Mouse (Mus musculus) c-Kit-positive CD71-negative TER-119-negative erythroid progenitor cells, embryonic 14.5 days (primary cell): ENCODE measurements at regions not wholly inside any gene's neighbourhood (a gene's known extent, or its start where the extent isn't known, plus 50 kb on each side); places are given as distances from the start of the nearest gene placed in this dataset.

Experiments used
- DNase-seq: peaks from one replicate; pipeline ENCODE4 v3.0.0-alpha.2; 2013; ENCODE audit warnings: low read depth

DNA sequence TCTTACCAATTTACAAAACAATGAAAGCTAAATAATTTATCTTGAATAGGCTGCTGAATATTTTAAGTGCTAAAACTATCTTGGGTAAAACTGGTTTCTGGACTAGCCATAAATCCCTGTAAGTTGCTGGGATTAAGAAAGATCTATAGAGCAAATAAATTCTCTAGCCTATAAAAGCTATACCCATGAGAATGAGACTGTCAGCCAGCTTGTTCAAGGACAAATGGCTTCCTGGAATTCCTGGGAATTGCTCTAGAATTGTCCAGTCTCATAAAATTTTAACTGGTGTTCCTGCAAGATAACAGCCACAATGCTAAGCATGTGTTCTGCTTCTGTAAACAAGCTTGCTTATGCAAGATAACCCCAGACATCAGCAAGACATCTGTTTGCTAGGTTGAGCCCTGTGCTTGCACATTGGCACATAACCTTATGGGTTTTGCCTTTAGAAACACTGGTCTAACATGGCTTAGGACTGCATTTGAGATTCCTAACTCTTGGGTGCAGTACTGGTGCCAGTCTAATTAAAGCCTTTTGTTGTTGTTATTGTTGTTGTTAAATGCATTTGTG, 180.2 kb upstream of the Syt10 start:
- no peak for DNase-seq

DNA sequence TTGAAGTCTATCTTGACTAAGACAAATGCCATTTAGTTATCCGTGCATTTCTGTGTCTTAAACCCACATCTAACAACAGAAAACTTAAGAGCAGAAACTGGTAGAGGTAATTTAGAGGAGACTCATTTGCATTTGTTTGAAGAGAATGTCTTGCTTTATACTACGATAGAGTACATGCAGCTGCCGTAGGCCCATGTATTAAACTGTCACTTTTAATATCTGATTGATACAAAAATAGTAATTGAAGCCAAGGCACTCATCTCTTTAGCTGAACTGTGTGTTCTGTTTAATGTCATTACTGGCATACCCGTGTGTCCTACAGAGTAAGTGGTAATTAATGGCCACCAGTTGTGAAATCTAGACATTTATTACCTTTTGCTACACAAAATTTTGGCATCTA, 181.5 kb upstream of the Syt10 start:
- no peak for DNase-seq

DNA sequence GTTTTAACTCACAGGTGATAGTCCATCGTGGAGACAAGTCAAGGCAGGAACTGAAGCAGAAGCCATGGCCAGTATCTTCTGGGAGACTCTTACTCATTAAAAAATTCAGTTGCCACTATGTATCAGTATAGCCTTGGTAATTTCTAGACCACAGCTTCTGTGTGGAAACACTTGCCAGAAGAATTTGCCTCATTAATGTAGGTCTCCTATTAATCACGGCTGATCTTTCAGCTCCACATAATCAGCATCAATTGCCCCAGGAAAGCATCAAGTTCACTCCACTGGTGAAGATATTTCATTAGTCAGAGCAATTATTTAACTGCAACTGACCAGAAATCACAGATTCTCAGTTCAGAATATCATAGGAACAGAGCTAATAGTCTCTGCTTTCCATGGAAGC, 189.8 kb upstream of the Alg10b start:
- DNase-seq: no peak

DNA sequence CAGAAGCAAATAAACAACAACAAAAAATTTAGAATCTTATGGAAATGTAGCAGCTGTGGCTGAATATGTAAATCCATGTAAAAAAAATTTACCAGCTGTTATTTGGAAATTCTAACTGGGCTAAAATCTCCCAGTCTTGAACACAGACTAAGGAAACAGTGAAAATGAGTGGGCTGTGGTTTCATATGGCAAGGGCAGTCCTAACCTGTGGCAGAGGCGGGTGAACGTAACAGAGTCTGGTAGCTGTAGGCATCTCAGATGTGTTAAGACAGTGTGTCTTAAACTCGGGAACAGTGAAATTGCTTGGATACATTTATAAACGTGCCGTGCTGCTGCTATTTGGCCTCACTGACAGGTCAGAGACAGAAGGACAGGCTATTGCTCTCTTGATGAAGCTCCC, 178.4 kb upstream of the Alg10b start:
- DNase-seq: no peak

DNA sequence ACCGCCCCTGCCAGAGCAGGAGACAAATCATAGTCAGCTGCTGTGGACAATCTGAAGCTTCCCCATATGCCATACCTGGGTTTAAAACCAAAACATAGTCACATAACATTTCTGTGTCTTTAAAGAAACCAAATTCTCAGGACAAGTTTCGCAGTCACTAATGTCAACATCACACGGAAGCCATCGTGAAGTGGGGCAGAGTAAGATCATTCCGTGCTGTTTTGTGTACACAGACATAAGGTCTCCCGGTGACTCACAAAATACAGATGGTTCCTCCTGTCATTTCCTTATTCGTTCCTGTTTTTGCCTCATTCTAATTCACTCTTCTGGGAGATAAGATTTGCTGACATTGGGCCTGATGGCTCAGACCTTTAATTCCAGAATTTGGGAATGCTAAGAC, 162.1 kb upstream of the Alg10b start:
- DNase-seq: no peak

DNA sequence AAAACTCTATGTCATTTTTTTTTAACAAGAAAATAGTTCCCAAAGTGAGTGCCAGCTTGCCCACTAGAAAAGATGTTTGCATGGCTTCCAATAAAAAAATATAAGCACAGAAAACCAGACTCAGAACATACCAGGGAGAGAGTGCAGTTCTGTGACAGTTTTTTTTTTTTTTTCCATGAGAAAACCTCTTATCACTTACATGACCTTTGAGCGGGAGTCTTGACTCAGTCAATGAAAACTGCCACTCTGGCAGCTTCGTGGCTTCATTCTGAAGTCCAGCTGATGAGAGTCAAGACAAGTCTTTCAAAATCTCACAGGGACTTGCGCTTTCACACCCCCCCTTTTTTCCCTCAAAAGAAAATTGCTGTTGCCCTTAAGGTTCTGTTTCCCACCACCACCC, 158.3 kb upstream of the Alg10b start:
- DNase-seq: no peak

DNA sequence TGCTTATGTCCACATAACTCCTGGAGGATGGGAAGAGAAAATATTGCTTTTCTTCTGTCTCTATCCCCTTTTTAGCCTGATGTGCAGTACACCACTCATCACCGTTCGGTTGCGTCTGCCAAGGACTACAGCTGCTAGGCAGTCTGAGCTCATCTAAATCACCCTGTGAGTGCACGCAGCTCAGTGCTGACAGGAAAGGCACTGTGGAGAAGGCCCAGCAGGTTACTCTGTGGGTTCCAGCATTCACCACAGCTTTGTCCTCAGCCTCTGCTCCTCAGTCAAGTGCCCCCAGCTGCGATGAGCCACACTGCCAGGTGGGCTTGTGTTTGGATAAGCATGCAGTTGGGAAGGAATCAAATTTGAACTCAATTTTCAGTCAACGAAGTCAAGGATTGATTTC, 152.0 kb upstream of the Alg10b start:
- no peak for DNase-seq

DNA sequence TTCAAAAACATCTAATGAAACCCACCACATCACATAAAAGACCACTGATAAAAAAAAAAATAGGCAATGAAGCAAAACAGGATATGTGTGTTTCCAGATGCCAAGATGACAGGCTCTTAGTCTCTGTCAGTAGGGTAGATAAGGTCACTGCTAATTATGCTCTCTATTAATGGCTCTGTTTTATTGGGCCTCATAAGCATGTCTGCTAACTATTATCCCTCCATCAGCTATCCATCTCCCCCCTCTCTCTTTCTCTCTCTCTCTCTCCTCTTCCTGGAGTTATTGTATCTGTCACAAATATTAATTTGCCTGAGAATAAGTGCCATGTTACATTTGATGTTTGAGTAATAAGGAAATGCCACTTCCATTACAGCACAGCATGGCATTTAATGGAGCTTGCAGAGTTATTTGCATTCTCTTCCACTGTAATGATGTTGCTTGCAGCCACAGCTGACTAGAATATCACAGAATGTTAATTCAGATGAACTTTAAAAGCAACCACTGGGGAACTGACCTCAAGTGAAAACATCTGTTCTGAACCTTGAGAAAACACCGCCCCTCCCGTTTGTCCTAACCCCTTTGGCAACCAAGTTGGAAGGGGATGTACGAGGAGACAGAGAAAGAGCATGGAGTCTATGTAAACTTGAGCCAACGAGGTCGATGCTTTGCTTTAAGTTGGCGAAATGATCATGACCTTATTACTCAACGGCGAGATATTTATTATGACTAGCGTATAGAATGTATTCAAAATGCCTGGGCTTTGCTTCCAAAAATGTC, 141.7 kb upstream of the Alg10b start:
- no peak for DNase-seq

DNA sequence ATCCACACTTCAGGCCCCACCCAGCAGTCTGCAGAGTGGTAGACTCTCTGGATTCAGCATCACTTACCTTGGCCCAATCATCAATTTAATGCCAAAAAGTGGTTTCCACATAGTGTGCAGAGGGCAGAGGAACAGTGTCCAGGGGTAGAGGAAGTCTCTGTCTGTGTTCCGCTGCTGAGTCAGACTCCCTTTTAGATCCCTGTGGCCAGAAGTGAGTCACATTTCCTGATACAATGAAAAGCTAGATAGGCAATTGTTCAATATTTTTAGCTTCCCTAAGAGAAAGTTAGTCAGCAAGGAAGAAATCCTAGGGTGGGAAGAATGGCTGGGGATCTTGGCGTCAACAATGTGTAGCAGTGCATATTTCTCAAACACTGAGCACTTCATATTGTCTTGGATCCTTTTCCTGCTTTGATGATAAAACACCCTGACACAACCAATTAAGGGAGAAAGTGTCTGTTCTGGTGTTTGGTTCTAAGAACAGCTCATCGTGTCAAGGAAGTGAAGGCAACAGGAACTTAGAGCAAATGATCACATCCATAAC, 114.6 kb upstream of the Alg10b start:
- peak; percentile 9 for DNase-seq

DNA sequence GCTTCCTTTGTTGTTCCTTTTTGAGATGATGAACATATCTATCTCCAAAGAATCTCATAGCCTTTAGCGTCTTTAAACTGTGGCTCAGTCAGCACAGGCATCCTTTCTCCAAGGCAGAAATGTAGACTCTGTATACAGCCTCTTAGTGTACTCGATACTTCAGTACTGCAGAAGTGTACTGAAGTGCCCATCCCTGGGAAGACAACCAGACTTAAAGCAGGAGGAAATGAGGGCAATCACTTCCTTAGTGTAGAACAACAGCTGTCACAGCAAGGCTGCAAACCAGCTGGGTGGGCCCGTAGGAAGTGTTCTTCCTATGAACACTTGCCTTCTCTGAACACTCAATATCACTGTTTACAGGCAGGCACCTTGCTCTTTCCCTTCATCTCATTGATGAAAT, 110.5 kb upstream of the Alg10b start:
- no peak for DNase-seq

DNA sequence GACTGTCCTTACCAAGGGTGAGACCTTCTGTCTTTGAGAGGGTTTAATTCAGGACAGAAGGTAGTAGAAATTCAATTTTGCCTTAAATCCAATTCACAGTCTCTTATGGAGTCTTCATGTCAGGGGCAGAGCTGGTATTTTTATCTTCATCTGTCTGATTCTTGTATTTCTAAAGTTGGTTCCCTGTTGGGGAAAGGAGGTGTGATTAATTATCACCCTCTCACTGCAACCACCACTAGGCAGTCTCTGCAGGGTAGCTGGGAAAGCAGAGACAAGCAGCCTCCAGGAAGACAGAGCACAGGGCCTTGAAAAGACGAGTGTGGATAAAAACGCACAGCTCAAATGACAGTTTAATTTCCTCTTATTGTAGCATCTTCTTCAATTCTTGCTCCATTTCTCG, 104.4 kb upstream of the Alg10b start:
- no peak for DNase-seq

DNA sequence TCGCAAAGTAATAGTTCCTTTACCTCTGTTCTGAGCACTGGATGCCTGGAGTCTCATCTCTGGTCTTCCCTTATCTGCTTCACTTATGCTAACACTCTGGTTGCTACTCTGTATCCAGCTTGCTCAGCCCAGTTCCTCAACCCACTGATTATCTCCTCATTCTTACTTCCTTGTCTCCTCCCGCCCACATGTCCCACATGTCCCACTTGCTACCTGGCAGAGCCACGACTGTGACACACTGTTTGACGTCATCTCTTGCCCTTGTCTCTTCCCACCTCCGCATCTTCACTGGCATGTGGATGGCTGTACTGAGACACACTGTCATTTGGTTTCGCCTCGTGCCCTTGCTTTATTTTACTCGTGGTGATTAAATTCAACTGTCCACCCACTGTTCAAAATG, 100.1 kb upstream of the Alg10b start:
- DNase-seq: no peak

DNA sequence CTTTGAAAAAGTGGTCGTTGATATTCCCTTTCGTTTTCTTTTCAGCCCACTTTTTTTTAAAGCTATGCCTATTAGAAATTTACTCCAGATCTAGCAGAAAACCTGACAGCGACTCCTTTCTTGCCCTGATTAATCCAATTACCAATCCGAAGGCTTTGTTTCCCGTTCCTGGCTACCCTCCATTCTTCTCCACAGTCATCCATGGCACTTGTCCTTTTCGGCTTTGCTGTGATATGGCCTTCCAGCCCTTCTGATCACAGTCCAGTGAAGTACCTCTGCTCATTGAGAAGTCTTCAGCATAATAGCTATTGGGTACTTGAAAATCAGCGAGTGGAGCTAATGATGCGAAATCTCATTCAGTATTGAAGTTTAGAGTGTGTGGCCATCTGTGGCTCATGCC, 99.0 kb upstream of the Alg10b start:
- no peak for DNase-seq

DNA sequence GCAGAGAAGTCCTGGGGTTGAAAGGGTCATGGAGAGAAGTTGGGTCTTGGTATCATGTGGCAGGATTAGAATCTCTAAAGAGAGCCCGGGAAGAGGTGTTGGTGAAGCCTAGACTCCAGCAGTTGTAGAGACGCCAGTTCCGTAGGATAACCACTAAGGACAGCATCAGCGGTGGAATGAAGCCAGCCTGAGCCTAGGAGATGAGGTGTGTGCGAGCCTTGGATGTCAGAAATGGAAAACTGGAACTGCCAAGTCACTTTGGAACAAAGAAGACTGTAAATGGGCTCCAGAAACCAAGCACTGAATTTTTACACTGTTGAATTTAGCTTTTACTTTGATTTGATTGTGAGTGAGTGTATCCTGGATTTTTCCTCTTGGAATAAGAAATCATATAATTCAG, 92.3 kb upstream of the Alg10b start:
- DNase-seq: no peak

DNA sequence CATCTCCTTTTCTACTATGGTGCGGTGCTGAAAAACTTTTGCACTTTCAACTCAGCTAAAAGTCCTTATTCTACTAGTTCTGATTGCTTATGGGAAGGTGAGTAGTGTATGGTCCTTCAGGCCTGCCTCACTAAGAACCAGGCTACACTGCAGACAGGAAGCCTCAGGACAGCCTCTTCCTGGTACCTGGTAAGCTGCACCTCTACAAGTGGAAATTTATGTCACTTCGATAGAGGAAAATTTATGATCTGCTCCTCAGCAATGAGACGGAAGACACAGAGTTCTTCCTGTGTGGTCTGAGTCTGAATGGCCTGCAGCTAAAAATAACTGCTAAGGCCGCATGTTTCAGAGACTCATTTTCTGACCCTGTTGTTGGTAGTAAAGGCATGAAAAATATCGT, 83.1 kb upstream of the Alg10b start:
- no peak for DNase-seq

DNA sequence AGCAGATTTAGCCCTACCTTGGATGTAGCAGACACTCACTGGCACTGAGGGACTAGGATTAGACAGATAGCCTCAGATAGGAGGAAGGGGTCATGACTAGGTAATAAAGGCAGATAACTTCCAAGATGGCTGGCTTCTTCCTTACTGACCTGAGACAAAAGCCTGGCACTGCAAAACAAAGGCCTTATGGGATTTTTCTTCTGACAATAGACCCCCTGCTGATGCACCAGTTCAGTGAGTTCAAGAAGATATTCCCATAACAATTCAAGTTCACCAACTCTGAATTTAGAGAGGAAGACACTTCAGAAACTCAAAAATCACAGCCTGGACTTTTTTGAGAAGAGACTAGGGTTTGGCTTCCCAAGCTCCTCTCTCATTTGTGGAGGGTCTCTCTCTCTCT, 75.4 kb upstream of the Alg10b start:
- DNase-seq: no peak

DNA sequence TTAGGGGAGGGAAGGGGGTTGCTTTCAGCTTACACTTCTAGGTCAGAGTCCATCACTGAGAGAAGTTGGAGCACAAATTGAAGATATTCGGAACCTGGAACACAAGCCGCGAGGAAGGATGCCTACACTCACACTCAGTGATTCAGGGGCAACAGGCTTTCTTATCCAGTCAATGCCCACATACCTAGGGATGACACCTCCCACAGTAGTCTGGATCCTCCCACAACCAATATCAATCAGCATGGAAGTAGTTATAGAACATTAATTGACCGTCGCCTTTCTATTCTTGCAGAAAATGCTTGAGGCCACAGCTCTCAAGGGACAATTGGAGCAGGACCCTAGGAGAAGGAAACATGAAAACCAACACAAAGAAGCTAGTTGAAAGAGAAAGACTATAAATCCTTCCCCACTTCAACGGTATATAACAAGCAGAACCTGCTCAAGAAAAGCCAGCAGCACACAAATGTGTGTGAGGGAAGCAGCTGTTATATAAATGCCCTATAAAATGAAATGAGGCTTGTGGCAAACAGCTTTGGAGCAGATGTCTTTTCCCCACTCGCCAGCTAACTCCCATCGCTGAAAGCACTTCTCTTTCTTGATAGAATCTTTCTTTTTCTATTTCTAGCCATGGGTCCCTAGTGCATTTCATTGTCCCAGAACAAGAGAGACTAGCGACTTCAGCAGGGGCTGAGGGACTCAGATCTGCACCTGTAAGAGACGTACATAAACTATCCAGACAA, 70.1 kb upstream of the Alg10b start:
- DNase-seq: no peak
